10 mouse cellular contexts compared by ENCODE assay signal in the genomic region with DNA sequence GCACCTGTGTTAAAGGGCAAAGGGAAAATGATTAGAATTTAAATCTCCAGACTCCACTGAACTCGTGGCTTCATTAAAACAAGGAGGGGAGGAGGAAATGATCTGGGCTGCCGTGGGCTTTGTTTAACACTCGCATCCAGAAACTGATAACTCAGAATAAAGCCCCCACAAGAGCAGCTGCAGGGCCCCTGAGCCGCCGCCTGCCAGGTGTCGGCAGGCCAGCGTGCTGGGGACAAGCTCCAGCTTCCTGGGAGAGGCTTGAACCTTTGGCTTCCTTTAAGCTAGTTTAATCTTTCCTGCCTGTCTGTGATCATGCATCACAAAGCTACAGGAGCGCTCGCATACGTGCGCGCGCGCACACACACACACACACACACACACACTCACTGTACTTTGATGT.
DNase-seq lines count a peak whose midpoint lies in the region; ATAC-seq lines count a peak whose summit lies in the region.
"Had no signal": no experiment of that assay in that cellular context is flagged by ENCODE, and none has a peak within 500 bp of the region (broad histone marks: within the 10 kb centered on the region; RNA-seq: fewer than 3 reads in every experiment).

No protein-coding gene starts in this region.

- WGBS in neural tube, embryonic 12.5 days, result 58% methylated on average over 14 of the region's 14 CpGs
- WGBS in hindbrain, embryonic 13.5 days, result 46% methylated on average over 14 of the region's 14 CpGs
- 38% methylated on average over 14 of the region's 14 CpGs for WGBS in midbrain, embryonic 15.5 days

- no peak for ATAC-seq in neural tube, embryonic 12.5 days (ENCODE audit: low FRiP score, low read depth)
- ATAC-seq in hindbrain, embryonic 13.5 days (ENCODE audit: low FRiP score), result no peak
- ATAC-seq in midbrain, embryonic 15.5 days (replicated peaks), result no peak
- no peak for ATAC-seq in megakaryocyte progenitor cell, adult 5-6 weeks (replicated peaks; ENCODE audit: poor library complexity)

- no peaks in the 10 kb centered on the region for H3K27me3 ChIP-seq in neural tube, embryonic 12.5 days (replicated peaks)
- no peaks in the 10 kb centered on the region for H3K27me3 ChIP-seq in hindbrain, embryonic 13.5 days
- H3K27me3 ChIP-seq in midbrain, embryonic 15.5 days (replicated peaks), result no peaks in the 10 kb centered on the region

- 0 out of 2 replicates have a peak overlapping the region, but pooled peaks have one; percentile 5 for H3K4me2 ChIP-seq in neural tube, embryonic 12.5 days (replicated peaks)
- 0 out of 2 replicates have a peak overlapping the region, but pooled peaks have one; percentile 2 for H3K4me2 ChIP-seq in hindbrain, embryonic 13.5 days
- H3K4me2 ChIP-seq in midbrain, embryonic 15.5 days, result no peak overlapping the region

- peak overlapping the region; percentile 68; the same call in 1 of the 2 replicates for H3K27ac ChIP-seq in neural tube, embryonic 12.5 days
- peak overlapping the region; percentile 84 for H3K27ac ChIP-seq in hindbrain, embryonic 13.5 days
- H3K27ac ChIP-seq in midbrain, embryonic 15.5 days, result peak overlapping the region; percentile 72

- H3K36me3 ChIP-seq in neural tube, embryonic 12.5 days, result no peaks in the 10 kb centered on the region
- H3K36me3 ChIP-seq in hindbrain, embryonic 13.5 days, result no peaks in the 10 kb centered on the region
- H3K36me3 ChIP-seq in midbrain, embryonic 15.5 days (replicated peaks), result no peaks in the 10 kb centered on the region

- DNase-seq in neural tube, embryonic 10.5 days (ENCODE audit: extremely low spot score, low spot score), result no peak
- no peak for DNase-seq in right cerebral cortex, postnatal 25 days
- no peak for DNase-seq in left cerebral cortex, adult 9 months (ENCODE audit: low spot score in 2 of 2)
- DNase-seq in embryo, embryonic 11 days, result no peak
- DNase-seq: heart, postnatal 10 days; kidney, postnatal 14 days had no signal

- H3K9me3 ChIP-seq in neural tube, embryonic 12.5 days, result no peaks in the 10 kb centered on the region
- no peaks in the 10 kb centered on the region for H3K9me3 ChIP-seq in hindbrain, embryonic 13.5 days
- no peaks in the 10 kb centered on the region for H3K9me3 ChIP-seq in midbrain, embryonic 15.5 days

- H3K9ac ChIP-seq in neural tube, embryonic 12.5 days, result no peak overlapping the region
- peak overlapping the region; percentile 49 for H3K9ac ChIP-seq in hindbrain, embryonic 13.5 days
- peak overlapping the region; percentile 7; the same call in 1 of the 2 replicates for H3K9ac ChIP-seq in midbrain, embryonic 15.5 days

- peaks cover 60% of the 10 kb centered on the region for H3K4me1 ChIP-seq in neural tube, embryonic 12.5 days
- H3K4me1 ChIP-seq in hindbrain, embryonic 13.5 days (replicated peaks), result peaks cover 81% of the 10 kb centered on the region
- peaks cover 67% of the 10 kb centered on the region for H3K4me1 ChIP-seq in midbrain, embryonic 15.5 days

- no peak overlapping the region for H3K4me3 ChIP-seq in neural tube, embryonic 12.5 days
- H3K4me3 ChIP-seq in hindbrain, embryonic 13.5 days, result no peak overlapping the region
- no peak overlapping the region for H3K4me3 ChIP-seq in midbrain, embryonic 15.5 days
